Mouse (Mus musculus): ENCODE data around the gene Cd164.

The Cd164 gene

DNA sequence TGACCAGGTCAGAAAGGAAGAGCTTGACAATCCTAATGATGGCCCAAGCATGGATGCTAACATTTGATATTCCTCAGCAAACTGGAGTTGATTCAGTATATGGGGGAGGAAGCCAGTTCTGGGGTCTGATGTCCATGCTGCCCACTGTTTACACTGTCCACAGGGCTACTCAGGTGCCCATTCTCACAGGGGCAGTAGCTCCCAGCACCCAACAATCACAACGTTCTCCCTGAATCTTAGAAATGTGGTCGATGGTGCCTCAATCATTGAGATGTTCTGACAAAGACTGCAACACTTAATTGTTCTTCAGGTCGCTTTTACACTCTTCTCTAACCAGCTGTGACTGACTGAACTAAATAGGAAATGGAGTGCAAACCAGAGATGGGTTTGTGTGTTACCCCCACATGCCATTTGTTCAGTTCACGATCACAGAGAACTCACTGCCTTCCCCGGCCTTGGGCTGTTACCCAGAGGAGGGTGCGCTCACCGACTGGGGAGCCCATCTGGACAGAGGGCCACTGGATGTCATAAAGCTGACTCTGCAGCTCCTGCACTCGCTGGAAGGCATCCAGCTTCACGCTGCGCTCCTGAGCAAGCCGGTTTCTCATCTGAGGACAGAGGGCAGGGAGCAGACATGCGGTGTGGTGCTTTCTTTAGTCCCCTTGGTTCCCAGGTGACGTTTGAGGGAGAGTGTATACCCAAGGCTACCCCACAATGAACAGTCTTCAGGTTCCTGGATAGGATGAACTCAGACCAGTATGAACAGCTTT is 27.4 kb downstream of the Cd164 start:
- DNase-seq (ENCODE audit: low read depth) = no peak

DNA sequence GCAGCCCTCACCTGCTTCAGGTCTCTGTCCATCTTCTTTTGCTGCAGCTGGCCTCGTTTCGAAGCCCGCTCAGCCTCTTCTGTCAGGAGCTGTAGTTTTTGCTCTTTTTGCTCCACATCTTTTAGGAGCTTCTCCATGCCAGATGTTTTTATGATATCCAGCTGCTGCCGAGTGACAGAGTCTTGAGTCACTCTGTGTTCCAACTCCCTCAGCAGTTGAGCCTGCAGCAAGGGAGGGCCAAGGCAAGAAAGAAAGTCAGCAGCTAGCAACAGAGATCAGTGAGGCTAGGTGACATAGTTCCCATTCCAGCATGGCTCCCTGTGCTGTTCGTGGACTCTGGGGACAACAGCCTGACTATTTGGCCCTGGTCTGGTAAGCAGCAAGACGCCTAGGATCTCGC is 31.5 kb downstream of the Cd164 start:
- no peak for DNase-seq (ENCODE audit: low read depth)

DNA sequence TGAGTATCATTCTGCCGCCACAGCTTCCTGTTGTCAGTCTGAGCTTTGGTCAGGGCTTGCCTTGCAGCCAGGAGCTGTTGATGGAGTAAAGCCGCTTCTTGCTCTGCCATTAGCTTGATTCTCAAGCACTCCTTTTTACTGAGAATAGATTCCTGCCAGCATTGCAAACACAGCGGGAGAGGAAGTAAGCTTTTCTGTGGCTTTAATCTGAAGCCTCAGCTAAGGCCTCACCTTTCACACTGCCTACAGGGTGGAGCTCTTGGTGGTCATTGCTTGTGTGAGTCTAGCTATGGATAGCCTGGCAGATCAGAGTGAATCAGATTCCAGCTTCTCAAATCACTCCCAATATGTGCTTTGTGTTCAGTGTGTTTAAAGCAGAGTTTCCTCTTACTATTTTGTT is 33.1 kb downstream of the Cd164 start:
- DNase-seq (ENCODE audit: low read depth) = no peak

DNA sequence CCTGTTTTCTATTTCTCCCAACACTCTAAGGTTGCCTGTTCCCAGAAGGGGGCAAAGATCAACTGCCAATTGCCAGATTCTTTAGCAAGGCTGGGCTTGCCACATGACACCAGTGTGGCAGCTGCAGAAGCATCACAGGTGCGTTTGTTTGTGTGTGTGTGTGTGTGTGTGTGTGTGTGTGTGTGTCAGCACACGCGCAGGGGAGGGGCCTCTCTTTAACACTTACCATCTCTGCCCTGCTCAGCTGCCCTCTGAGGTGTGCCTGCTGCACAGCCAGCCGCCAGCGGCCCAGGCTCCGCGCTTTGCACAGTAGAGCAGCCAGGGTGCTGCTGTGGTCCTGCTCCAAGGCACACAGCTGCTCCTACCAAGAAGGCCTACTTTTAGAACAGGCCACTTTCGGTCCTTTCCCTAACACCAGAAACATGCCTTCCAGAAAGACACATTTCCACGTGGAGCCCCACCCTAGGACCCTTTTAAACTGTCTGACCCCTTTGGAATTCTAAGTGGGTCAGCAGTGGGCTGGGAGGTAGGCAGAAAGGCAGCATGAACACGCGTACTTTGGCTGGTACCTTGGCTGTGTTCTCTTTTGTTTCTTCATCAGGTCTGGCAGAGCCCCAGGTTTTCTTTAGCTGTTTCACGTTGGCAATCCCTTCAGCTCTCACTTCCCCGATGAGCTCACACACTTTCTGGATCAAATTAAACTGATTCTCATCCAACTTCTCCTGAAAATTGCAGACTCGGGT is 33.8 kb downstream of the Cd164 start:
- peak; percentile 25 for DNase-seq (ENCODE audit: low read depth)

DNA sequence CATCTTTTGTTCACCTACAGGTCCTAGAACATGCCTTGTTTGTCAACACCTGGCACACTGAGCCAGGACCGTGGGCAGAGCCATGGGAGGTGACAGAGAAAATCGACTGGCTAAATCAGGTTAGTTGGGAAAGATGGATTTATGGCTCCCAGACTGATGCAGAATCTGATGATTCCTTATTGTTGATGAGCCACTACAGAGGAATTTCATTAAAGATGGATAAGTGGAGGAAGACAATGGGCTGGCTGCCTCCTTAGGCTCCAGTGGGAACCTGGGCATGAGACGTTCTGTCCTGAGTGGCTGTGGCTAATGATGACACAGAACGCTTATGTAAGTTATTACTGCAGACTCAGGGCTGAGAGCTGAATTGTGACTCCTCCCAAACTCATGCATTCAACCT is 34.5 kb downstream of the Cd164 start:
- no peak for DNase-seq (ENCODE audit: low read depth)

DNA sequence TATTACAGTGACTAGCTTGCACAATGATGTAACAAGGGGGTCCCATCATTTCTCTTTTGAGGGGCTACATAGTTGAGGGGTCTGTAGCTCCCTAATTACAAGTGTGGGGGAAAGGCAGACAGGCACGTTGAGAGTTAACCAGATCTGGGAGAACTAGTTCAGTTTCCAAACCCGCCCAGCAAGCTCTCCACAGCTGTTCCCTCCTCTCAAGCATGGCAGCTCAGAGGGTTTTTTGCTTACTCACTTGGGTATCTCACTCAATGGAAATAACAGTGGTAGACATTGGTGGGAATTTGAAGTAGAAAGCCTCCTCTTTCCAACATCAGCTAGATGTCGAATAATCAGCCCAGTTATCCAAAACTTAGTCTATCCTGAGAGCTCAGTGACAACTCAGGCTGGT is 35.9 kb downstream of the Cd164 start:
- DNase-seq (ENCODE audit: low read depth) = no peak

DNA sequence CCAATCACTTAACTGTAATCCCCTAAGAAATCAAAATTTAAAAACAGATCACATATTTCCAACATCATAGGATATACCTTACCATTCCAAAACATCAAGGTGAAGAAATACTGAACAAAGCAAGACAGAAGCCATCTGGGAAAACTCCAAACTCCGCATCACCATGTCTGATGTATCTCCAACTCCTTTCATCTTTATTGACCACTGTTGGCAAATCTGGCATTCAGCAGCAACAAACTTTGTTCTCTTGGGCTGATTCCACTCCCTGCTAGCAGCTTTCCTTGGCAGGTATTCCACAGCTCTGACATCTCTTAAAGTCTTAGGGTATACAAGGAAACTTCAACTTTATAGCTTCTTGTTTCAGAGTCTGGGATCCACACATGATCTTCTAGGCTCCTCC is 39.2 kb downstream of the Cd164 start:
- no peak for DNase-seq (ENCODE audit: low read depth)

DNA sequence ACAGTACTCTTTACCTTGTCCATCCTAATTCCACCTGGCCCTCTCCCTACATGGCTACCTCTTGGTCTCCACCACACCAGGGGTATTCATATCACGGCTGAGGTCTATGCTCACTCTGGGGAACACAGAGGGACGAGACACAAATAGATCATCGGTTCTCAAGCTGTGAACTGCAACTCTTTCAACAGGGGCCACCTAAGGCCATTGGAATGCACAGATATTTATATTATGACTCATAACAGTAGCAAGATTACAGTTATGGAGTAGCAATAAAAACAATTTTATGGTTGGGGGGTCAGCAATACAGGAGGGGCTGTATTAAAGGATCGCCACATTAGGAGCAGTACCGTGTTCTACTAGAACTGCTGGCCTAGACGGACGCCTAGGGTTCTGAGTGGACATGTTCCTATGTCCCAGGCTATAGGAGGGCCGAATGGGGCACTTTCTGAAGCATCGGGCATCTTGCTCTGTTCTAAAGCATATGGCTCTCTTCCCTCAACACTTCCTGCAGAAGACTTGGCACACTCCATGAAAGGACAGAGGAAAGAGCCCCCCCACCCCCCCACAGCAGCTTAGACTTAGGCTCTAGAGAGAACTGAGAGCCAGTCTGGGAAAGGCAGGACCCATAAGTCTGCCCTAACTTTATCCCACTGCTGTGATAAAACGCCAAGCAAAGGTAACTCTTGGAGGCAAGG is 42.6 kb downstream of the Cd164 start:
- DNase-seq (ENCODE audit: low read depth) = no peak

DNA sequence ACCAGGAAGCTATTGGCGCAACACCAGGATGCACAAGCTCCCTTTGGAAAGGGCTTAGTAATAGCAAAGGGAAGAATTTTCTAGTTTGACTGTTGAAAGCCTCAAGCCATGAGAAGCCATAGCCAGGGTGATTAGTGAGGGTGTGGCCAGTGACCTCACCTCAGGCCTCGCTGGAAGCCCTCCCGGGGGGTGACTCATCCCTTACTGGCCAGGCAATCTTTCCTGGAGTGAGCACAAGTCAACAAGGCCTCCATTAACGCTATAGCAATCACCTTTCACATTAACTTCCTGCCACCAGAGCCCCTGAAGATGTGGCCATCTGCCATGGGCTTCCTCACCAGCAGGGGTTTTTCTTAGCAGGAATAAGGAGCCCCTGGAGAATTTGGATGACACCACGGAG is 45.9 kb downstream of the Cd164 start:
- no peak for DNase-seq (ENCODE audit: low read depth)

DNA sequence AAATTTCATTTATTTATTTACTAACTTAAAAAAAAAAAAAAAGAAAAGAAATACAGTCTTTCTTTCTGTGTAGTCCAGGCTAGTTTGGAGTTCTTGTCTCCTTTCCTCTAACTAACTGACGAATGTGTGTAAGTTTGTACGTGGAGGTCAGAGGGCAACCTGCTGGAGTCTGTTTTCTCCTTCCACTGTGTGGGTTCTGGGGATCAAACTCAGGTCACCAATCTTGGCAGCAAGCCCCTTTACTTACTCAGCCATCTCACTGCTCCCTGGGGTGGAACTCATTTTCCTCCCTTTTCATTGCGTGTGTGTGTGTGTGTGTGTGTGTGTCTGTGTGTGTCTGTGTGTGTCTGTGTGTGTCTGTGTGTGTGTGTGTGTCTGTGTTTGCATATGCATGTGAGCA is 49.1 kb downstream of the Cd164 start:
- no peak for DNase-seq (ENCODE audit: low read depth)

DNA sequence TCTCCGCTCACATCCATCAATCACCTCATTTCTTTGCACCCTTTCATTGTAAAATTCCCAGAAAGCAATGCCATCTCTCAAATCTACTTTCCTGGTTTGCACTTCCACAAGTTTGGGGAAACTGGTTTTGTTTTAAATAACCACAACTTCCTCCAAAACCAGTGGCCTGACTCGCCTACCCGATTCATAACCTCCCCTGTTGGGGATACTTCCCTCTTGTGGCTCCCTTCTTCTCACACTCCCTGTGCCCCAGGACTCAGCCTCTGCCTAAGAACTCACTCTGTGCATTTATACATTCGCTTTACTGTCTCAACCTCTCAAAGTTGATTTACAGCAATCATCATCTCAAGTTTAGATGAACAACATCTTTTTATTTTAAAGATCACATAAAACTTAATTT is 51.9 kb downstream of the Cd164 start:
- no peak for DNase-seq (ENCODE audit: low read depth)

DNA sequence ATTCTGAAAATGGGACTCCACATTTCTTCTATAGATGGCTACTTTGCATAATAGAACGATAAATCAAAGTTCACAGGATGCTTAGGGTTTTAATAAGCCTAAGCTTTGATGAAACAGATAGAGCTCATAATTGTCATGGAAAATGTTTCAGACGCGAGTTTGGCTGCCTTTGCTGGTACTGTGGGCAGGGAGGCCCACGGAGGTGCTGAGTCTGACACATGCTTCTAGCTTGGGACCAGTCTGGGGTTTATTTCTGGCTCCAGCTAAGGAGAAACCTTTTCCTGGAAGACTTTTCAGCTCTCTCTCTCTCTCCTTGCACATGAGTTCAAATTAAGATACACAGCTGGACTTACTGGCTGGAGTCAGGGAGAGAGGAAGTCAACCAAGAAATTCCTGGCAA is 53.1 kb downstream of the Cd164 start:
- peak; percentile 19 for DNase-seq (ENCODE audit: low read depth)

DNA sequence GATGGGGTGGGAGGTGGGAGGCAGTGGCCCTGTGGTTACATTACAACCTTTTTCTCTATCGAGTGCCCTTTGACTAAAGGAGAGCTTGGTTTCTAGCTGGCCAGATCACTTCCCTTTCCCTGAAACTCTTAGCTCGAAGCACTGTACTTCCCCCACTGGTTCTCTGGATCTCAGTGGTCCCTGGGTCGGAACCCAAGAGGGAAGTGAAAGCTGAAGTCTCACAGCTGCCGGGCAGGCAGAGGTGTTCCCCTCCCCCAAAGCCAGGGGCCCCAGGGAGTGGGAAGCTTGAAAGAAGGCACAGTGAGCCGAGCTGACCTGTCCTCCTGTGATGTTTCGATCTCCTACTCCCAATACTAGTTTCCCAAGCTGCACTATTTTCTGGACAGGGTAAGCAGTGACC is 54.0 kb downstream of the Cd164 start:
- DNase-seq (ENCODE audit: low read depth) = no peak

DNA sequence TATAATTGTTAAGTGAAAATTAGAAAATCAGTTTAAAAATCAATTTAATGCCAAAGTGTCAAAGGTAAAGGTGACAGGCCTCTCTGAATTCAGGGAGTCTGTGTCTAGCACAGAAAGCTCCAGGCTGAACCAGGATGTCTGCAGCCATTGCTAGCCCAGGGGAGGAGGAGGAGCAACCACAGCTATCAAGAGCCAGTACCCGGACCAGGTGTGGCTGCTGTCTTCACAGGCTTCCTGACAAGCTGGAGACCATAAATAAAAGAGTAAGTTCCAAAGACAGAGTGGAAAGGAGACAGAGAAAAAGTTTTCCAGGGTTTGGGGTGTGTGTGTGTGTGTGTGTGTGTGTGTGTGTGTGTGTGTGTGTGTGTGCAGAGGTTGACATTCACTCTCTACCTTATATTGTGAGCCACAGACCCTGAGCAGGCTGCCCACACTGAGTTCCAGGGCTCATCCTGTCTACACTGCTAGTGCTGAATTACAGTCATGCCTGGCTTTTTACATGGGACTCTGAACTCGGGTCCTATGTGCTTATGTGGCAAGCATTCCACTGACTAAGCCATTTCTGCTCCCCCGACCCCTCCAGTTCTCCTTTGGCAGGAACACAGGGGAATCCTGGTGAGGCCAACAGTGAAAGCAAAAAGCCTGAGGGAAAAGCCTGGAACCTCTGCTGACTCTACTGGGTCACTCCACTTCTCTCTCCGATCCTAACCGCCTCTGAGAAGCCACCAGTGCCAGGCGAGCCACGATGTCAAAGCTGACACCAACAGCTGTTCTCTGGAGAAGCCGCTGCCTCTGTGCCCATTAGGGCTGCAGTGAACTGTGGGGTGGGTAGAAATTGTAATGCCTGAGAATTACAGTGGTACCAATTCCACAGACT is 56.5 kb downstream of the Cd164 start:
- no peak for DNase-seq (ENCODE audit: low read depth)

DNA sequence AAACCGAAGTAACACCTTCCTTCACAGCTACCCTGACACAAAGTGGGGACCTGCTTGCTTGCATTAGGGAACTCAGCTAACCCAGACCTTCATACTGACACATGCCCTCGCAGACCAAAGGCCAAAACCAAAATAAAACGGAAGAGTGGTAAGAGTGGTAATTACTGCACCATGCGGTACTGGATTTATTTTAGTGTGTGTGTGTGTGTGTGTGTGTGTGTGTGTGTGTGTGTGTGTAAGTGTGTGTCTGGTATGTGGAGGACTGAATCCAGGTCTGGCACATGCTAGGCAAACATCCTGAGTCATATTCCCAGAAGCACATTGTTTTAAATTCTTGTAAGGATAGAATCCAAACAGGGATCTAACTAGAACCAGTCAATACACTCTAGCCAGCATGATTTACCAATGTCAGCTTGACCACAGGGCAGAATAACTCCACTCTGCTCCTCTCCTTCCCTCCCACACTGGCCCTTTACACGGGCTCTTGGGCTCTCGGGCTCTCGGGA is 57.2 kb downstream of the Cd164 start:
- no peak for DNase-seq (ENCODE audit: low read depth)

DNA sequence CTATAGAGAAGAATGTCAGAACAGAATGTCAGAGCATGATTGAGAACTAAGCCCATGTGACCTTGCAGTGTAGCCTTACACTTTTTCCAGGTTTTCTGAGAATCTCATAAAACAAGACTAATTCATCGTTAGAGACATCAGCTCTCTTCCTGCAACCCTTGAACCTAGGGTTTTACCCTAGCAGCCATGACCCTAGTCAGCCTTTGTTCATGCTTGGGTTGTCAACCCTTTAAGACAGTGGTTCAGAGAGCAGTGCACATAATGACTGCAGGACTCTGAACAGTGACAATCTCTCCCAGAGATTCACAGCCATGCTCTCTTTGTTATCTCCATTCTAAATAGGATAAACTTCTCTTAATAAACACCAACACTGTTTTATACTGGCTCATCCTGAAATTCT is 59.3 kb downstream of the Cd164 start:
- DNase-seq (ENCODE audit: low read depth) = no peak

DNA sequence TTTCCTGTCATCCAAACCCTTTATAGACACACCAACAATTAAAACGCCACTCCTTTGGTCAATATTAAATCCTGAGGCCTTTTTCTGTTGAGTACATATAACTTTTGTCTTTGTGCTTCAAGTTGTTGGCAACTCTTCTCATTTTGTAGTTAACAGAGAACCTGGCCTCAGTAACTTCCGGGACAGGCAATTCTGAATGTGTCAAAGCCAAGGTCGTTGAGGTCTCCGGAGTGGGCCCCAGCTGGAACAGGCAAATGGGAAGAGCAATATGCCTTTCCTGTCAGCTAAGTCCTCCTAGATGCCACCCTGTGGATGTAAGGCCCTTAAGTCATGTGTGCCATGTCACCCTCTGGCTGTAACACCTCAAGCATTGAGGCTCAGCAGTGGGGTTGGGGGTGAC is 61.2 kb downstream of the Cd164 start:
- no peak for DNase-seq (ENCODE audit: low read depth)

Data from induced T-regulatory cell, adult 2 months (primary cell).